Mouse (Mus musculus) gastrocnemius, postnatal 14 days (tissue): ENCODE data around the gene Fbn1. TPM values are rescaled to one million over a fixed set of nuclear protein-coding genes. Genes with fewer than 3 reads are reported as not detected.

Experiments
- DNase-seq: peaks from one replicate; pipeline ENCODE4 v3.0.0; 2021; ENCODE audit warnings: mixed read lengths
- intact Hi-C: fragments of 180-260 bp; cut with DNase I; formaldehyde crosslinking; loops from one replicate; pipeline ENCODE4 v1.15.1; 2025; ENCODE audit warnings: low total_unique reads
- long read RNA-seq, 2 experiments: library from polyadenylated mRNA; stranded (forward); transcript quantifications; one replicate each; pipeline ENCODE4 v2.0.0; 2021
- total RNA-seq, 2 experiments: library from RNA; stranded (reverse); gene quantifications; 2 replicates each; pipeline ENCODE4 v1.2.3; 2021

Fbn1 gene
- total RNA-seq, result 100 to 1,000 TPM; 159 to 223 TPM
- long read RNA-seq, experiment 1, full-length matches to known transcripts, result 1 of 23 reads
- long read RNA-seq, experiment 1, partial matches to known transcripts, result 14 of 23 reads
- long read RNA-seq, experiment 1, other reads (novel, unspliced or antisense), result 8 of 23 reads
- long read RNA-seq, experiment 2, full-length matches to known transcripts, result 5 of 23 reads
- long read RNA-seq, experiment 2, partial matches to known transcripts, result 15 of 23 reads
- long read RNA-seq, experiment 2, other reads (novel, unspliced or antisense), result 3 of 23 reads

GRCm38 (mm10) chr2:125507893-125508292 lies at the start of gene Fbn1:
Fbn1 (minus strand) TSS chr2:125507993.
- intact Hi-C loops, result loop anchor here (10.0 kb wide), 1 partner anchor 97 kb away; no protein-coding TSS in a partner anchor
- DNase-seq, result no peak

- DNase-seq, result no peak
- intact Hi-C loops, result no loop called here
Observed at GRCm38 (mm10) chr2:125555830-125556229, 48.0 kb upstream of the Fbn1 start.

- DNase-seq, result no peak
- intact Hi-C loops, result no loop called here
Observed at GRCm38 (mm10) chr2:125548806-125549578, 41.2 kb upstream of the Fbn1 start.

- intact Hi-C loops, result no loop called here
- no peak for DNase-seq
Observed at GRCm38 (mm10) chr2:125544986-125545385, 37.2 kb upstream of the Fbn1 start.

GRCm38 (mm10) chr2:125543646-125544045 lies 35.9 kb upstream of the Fbn1 start:
- intact Hi-C loops, result no loop called here
- no peak for DNase-seq

GRCm38 (mm10) chr2:125541451-125541850 lies 33.7 kb upstream of the Fbn1 start:
- intact Hi-C loops, result no loop called here
- no peak for DNase-seq

- DNase-seq, result no peak
- intact Hi-C loops, result no loop called here
Observed at GRCm38 (mm10) chr2:125540579-125540978, 32.8 kb upstream of the Fbn1 start.

- intact Hi-C loops, result no loop called here
- no peak for DNase-seq
Observed at GRCm38 (mm10) chr2:125539640-125540039, 31.8 kb upstream of the Fbn1 start.

GRCm38 (mm10) chr2:125530665-125531064 lies 22.9 kb upstream of the Fbn1 start:
- peak; percentile 59 for DNase-seq
- intact Hi-C loops, result no loop called here

GRCm38 (mm10) chr2:125526566-125526965 lies 18.8 kb upstream of the Fbn1 start:
- intact Hi-C loops, result no loop called here
- no peak for DNase-seq

- DNase-seq, result no peak
- intact Hi-C loops, result no loop called here
Observed at GRCm38 (mm10) chr2:125525484-125525883, 17.7 kb upstream of the Fbn1 start.

- intact Hi-C loops, result no loop called here
- DNase-seq, result peak; percentile 67
Observed at GRCm38 (mm10) chr2:125516594-125516993, 8.8 kb upstream of the Fbn1 start.

- DNase-seq, result no peak
- intact Hi-C loops, result no loop called here
Observed at GRCm38 (mm10) chr2:125515291-125516057, 7.7 kb upstream of the Fbn1 start.

GRCm38 (mm10) chr2:125514391-125514790 lies 6.6 kb upstream of the Fbn1 start:
- intact Hi-C loops, result no loop called here
- no peak for DNase-seq

- no peak for DNase-seq
- intact Hi-C loops, result no loop called here
Observed at GRCm38 (mm10) chr2:125512544-125512943, 4.8 kb upstream of the Fbn1 start.

- intact Hi-C loops, result no loop called here
- DNase-seq, result no peak
Observed at GRCm38 (mm10) chr2:125511898-125512297, 4.1 kb upstream of the Fbn1 start.

- intact Hi-C loops, result no loop called here
- peak; percentile 35 for DNase-seq
Observed at GRCm38 (mm10) chr2:125510752-125511151, 3.0 kb upstream of the Fbn1 start.

- intact Hi-C loops, result loop anchor here (10.0 kb wide), 1 partner anchor 96 kb away; no protein-coding TSS in a partner anchor
Observed at GRCm38 (mm10) chr2:125508381-125508780, 588 bp upstream of the Fbn1 start.

GRCm38 (mm10) chr2:125506316-125507054 lies 1.3 kb downstream of the Fbn1 start:
- intact Hi-C loops, result loop anchor here (10.0 kb wide), 1 partner anchor 98 kb away; no protein-coding TSS in a partner anchor

More at GRCm38 (mm10) chr2:125508381-125508780, 588 bp upstream of the Fbn1 start:
- DNase-seq, result no peak

More at GRCm38 (mm10) chr2:125506316-125507054, 1.3 kb downstream of the Fbn1 start:
- DNase-seq, result peak; percentile 82
